Mouse (Mus musculus): Measurements from ENCODE around the gene Gstm3.

The Gstm3 gene

DNA sequence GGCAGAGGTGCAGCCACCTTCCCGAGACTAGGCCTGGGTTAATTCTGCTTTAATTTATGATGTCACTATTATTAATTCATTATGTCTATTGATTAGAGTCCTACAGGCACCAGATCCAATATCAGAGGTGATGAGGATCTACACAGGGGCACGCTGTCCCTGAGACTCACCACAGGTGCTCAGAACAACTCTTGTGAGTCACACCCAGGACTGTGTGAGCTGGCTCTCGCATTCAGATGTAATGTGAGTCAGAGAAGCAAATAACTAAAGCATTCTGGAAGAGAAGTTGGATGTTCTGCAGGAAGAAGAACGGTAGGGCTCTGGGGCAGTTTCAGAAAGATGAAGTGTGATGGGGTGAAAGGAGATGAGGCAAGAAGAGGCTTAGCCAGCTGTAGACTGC is 39.8 kb downstream of the Gstm3 start:
- WGBS: 68% methylated on average over 4 of the region's 4 CpGs

DNA sequence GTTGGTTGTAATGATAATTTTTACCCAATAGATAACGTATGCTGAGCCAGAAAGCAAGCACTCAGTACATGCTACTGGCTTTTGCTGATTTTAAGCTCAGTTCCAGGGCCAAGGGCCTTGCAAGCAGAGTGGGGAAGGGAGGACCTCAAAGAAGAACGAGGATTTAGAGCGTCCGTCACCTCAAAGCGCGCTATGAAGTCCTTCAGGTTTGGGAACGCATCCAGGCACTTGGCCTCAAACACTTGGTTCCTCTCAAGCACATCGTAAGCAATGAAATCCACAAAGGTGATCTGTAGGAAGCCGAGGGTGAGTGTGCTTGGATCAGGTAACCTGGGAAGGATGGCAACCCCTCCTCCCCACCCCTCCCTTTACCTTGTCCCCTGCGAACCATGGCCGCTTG is 40.4 kb downstream of the Gstm3 start:
- 87% methylated on average over 11 of the region's 11 CpGs for WGBS

DNA sequence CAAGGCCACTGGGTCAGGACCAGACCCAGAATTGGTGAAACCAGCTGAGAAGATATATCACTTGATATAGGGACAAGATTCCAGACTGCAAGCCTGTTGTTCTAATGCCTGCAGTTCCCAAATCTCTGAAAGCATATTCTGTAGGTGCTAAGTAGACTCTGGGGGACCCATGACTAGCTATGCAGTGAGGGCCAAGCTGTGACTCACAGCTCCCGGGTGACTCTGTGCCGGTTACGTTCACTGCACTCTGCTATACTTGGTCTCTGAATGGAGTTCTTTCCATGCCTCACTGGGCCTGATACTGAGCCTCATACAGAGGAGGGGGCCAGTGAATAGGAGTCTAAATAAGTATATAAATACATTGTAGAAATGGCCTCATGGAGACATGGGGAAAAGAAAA is 41.2 kb downstream of the Gstm3 start:
- 36% methylated on average over 3 of the region's 3 CpGs for WGBS

- WGBS: 96% methylated on average over 3 of the region's 3 CpGs
Observed at GRCm38 (mm10) chr3:107925335-107925734, 43.7 kb downstream of the Gstm3 start.

DNA sequence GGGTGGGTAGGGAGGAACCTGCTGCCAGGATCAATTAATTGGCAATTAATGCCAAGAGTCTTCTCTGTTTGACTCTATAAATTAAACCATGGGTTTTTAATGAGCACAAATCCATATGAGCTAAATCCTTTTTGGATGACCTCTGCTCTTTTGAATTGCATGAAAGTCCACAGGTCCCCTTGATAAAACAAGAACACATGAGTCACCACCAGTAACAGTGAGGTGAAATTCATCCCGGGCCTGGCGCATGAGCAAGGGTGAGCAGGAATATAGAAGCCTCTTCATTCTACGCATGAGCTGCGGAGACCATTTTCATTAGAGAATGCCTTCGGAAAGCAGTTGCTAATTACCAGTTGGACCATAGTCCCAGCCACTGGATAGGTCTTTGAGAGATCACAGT is 48.7 kb downstream of the Gstm3 start:
- 92% methylated on average over 5 of the region's 5 CpGs for WGBS

GRCm38 (mm10) chr3:107917783-107918408 is 51.2 kb downstream of the Gstm3 start:
- WGBS: 50% methylated on average over 7 of the region's 7 CpGs

DNA sequence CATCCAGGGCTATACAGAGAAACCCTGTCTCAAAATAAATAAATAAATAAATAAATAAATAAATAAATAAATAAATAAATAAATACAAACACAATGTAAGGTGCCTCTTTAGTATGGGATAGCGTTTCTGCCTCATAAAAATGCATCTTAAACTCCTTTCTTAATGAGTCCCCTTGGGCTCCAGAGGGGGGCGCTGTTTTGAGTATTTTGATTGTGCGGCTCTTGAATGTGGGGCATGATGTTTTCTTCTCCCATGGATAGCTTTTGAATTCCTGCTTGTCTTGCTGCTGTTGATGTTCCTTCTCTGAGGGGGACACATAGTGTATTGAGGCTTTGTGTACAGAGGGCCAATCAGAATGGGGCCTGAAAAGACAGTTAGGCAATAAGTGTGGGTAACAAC is 52.0 kb downstream of the Gstm3 start:
- 66% methylated on average over 3 of the region's 3 CpGs for WGBS

DNA sequence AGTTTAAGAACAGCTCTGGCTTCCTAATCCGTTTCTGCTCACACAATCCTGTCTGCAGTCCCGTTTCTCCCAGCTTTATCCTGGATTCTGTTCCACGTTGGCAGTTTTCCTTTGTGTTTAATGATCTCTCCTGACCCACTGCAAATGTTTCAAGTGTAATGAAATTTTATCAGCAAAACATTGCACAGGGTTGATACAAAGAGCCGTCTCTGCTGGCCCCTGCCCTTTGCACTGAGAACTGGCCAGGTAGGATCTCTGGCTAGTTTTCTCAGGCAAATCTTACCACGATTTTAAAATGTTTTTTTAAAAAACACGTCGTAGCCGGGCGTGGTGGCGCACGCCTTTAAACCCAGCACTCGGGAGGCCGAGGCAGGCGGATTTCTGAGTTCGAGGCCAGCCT is 52.4 kb downstream of the Gstm3 start:
- WGBS: 83% methylated on average over 15 of the region's 15 CpGs

All from cerebral cortex, adult 2 months (tissue).